Mouse (Mus musculus) layer of hippocampus, postnatal 14 days (tissue): ENCODE results near the gene Col26a1. TPM values are rescaled to one million over a fixed set of nuclear protein-coding genes. Genes with fewer than 3 reads are reported as not detected.

Source experiments
- DNase-seq, 2 experiments: peaks; one replicate each; pipeline ENCODE4 v3.0.0; 2021 to 2022; ENCODE audit warnings: low spot score in 2 of 2, mixed read lengths in 1 of 2
- total RNA-seq, 2 experiments: library from RNA; stranded (reverse); gene quantifications; 2 replicates each; pipeline ENCODE4 v1.2.3; 2021

The Col26a1 gene
- total RNA-seq, 2 experiments from 2014 or later: 12.0 to 13.8 TPM

GRCm38 (mm10) chr5:136694976-136695375 lies 188.0 kb downstream of the Col26a1 start:
- DNase-seq: no peak

- no peak for DNase-seq
Observed at GRCm38 (mm10) chr5:136693418-136693817, 189.6 kb downstream of the Col26a1 start.

- DNase-seq: no peak
Observed at GRCm38 (mm10) chr5:136692784-136693183, 190.2 kb downstream of the Col26a1 start, which contains the start of gene Myl10. Gene Myl10, plus strand, starts transcription at chr5:136693146.

Other genes with a start within 250 kb of the Col26a1 start
- gene Myl10, start 190.1 kb downstream of the Col26a1 start, total RNA-seq: not detected
- 10 to 100 TPM; 78.3 to 99.5 TPM for gene Ift22, start 24.9 kb upstream of the Col26a1 start, total RNA-seq
- gene Fis1, start 70.1 kb upstream of the Col26a1 start, total RNA-seq: 100 to 1,000 TPM; 207 to 216 TPM
- under 1 TPM in 1 of 2 experiments, not detected in 1; 0.28 TPM for gene Cldn15, start 83.4 kb upstream of the Col26a1 start, total RNA-seq
- 10 to 100 TPM; 40.9 to 42.2 TPM for gene Plod3, start 103.8 kb upstream of the Col26a1 start, total RNA-seq
- gene Znhit1, start 104.8 kb upstream of the Col26a1 start, total RNA-seq: 10 to 100 TPM; 71.4 to 76.1 TPM
- gene Vgf, start 143.2 kb upstream of the Col26a1 start, total RNA-seq: 100 to 1,000 TPM; 285 to 318 TPM
- 100 to 1,000 TPM; 231 to 235 TPM for gene Ap1s1, start 162.9 kb upstream of the Col26a1 start, total RNA-seq
- 1 to 10 TPM in 1 of 2 experiments, under 1 TPM in 1; 0.91 to 1.3 TPM for gene Serpine1, start 189.1 kb upstream of the Col26a1 start, total RNA-seq
- 1 to 10 TPM; 5.2 to 5.9 TPM for gene Trim56, start 233.0 kb upstream of the Col26a1 start, total RNA-seq